Mouse (Mus musculus): ENCODE measurements around the gene Tead2. TPM values are rescaled to one million over a fixed set of nuclear protein-coding genes. Genes with fewer than 3 reads are reported as not detected.

Tead2 gene
- polyA plus RNA-seq, 1 experiment from 2014 or later, result 134 TPM

DNA sequence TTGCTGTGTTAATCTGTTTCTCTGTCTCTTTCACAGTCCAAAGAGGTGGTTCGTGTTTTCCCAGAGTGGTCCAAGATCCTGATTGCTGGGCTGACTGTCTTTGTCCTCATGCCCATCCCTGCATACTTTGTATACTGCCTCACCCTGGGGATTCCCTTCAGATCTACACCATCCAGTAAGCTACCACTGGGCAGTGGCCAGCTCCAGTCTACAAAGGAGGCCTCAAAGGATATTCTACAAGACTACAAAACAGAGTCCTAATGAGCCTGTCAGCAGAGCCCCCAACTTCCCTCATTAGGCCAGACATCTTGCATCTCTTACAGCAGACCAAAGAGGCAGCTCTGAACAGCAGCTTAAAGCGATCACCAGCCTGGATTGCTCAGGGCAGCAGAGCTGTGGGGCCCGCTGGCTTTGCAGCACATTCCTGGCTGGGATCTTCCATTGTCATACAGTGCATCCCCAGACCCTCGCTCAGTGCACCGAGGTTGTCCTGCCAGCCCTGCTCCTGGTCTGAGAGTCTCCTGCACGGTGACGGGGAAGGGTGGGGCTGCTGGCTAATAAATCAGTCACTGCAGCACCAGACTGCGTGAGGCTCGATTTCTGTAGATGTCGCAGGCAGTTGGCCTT lies 57.3 kb downstream of the Tead2 start:
- Histone ChIP-seq H3K9ac (no peak overlapping the region), H3K9me3 (no peaks in the 10 kb centered on the region), H3K4me1 (peaks cover 4% of the 10 kb centered on the region; the same call in 1 of the 2 replicates), H3K27me3 (peaks cover 7% of the 10 kb centered on the region; the same call in 1 of the 2 replicates), H3K4me3 (no peak overlapping the region), H3K27ac (no peak overlapping the region), H3K4me2 (no peak overlapping the region), H3K36me3 (no peaks in the 10 kb centered on the region)
- ATAC-seq (ENCODE audit: insufficient number of reproducible peaks, low FRiP score, low TSS enrichment, low read depth), result no peak
- WGBS, result 34% methylated on average over 10 of the region's 10 CpGs

DNA sequence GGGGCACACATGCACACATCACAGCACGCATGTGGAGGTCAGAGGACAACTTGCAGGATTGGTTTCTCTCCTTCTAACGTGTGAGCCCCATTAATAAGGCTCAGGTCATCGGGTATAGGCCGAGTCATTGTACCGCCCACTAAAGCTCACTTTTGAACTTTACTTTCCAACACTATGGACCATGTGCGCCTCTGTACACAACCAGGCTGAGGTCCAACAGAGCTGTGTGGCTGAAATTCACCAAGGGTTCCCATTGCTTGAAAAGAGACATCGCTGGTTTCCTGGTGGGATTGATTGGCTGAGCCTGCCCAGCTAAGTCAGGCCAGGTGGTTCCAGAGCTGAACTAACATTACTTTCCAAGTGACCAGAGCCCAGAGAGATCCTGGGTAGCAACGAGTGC lies 58.1 kb downstream of the Tead2 start:
- H3K27ac ChIP-seq, result no peak overlapping the region
- no peak overlapping the region for H3K4me2 ChIP-seq
- peaks cover 3% of the 10 kb centered on the region; the same call in 1 of the 2 replicates for H3K27me3 ChIP-seq
- 84% methylated on average over 8 of the region's 8 CpGs for WGBS
- H3K36me3 ChIP-seq, result no peaks in the 10 kb centered on the region
- no peak overlapping the region for H3K4me3 ChIP-seq
- no peaks in the 10 kb centered on the region; the same call in 1 of the 2 replicates for H3K4me1 ChIP-seq
- no peak overlapping the region for H3K9ac ChIP-seq
- no peak for ATAC-seq (ENCODE audit: insufficient number of reproducible peaks, low FRiP score, low TSS enrichment, low read depth)
- H3K9me3 ChIP-seq, result no peaks in the 10 kb centered on the region

DNA sequence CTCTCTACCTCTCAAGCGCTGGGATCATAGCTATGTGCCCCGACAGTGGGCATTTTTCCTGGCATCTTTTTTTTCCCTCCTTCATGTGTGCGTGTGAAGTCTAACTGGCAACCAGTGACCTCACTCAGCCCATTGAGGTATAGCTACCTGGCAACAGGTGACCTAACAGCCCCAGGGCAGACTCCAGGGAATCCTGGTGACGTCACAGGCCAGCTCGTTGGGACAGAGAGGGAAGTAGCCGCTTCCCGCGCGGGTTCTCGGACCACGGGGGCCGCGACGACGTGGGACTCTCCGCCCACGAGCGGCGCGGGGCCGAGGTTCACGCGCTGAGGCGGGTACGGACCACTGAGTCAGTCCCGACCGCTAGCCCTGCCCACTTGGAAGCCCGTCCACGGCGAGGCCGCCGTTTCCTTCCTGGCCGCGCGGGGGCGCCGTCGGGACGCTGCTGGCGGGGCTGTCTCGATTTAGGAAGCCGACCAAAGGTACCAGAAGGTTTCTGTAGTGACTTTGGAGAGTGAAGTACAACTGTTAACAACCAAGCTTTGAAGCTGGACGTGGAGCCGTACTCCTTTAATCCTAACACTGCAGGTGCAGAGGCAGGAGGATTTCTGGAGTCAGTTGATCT lies 61.7 kb downstream of the Tead2 start, which contains the start of gene Slc6a21:
Gene Slc6a21, plus strand, starts transcription at position 378 of the 625 bp plus-strand sequence.
- 7% methylated on average over 44 of the region's 44 CpGs for WGBS
- Histone ChIP-seq H3K4me3 (peak within 1 kb of the TSS; percentile 33), H3K27me3 (peaks cover 13% of the 10 kb centered on the region; the same call in 1 of the 2 replicates), H3K4me2 (peak within 1 kb of the TSS; percentile 51), H3K9ac (no peak within 1 kb of the TSS), H3K4me1 (no peaks in the 10 kb centered on the region; the same call in 1 of the 2 replicates), H3K36me3 (no peaks in the 10 kb centered on the region), H3K27ac (no peak within 1 kb of the TSS), H3K9me3 (no peaks in the 10 kb centered on the region)
- ATAC-seq (ENCODE audit: insufficient number of reproducible peaks, low FRiP score, low TSS enrichment, low read depth), result no peak

Small RNA genes within 50 kb of the gene (microRNA-seq; reads per million reads assigned to microRNA genes)
- not detected for gene Mir7055

Other genes starting within 250 kb of the Tead2 start
- gene Cpt1c, start 240.9 kb upstream of the Tead2 start, polyA plus RNA-seq (2015; fragmentation: Nextera tagmentation; extraction: Ambion mirVana), result 27.9 and 28.3 TPM in 2 replicates
- gene Prmt1, start 229.2 kb upstream of the Tead2 start, polyA plus RNA-seq (2015; fragmentation: Nextera tagmentation; extraction: Ambion mirVana), result 408 and 429 TPM in 2 replicates
- gene Irf3, start 218.1 kb upstream of the Tead2 start, polyA plus RNA-seq (2015; fragmentation: Nextera tagmentation; extraction: Ambion mirVana), result 101 and 105 TPM in 2 replicates
- gene Bcl2l12, start 217.0 kb upstream of the Tead2 start, polyA plus RNA-seq (2015; fragmentation: Nextera tagmentation; extraction: Ambion mirVana), result 58.8 and 59.4 TPM in 2 replicates
- gene Scaf1, start 199.4 kb upstream of the Tead2 start, polyA plus RNA-seq (2015; fragmentation: Nextera tagmentation; extraction: Ambion mirVana), result 34.8 TPM in 2 replicates
- gene Rras, start 197.8 kb upstream of the Tead2 start, polyA plus RNA-seq (2015; fragmentation: Nextera tagmentation; extraction: Ambion mirVana), result 44.9 and 49.1 TPM in 2 replicates
- gene Prr12, start 162.9 kb upstream of the Tead2 start, polyA plus RNA-seq (2015; fragmentation: Nextera tagmentation; extraction: Ambion mirVana), result 9.3 and 11.5 TPM in 2 replicates
- gene Nosip, start 153.3 kb upstream of the Tead2 start, polyA plus RNA-seq (2015; fragmentation: Nextera tagmentation; extraction: Ambion mirVana), result 63.0 and 70.3 TPM in 2 replicates
- gene Prrg2, start 153.1 kb upstream of the Tead2 start, polyA plus RNA-seq (2015; fragmentation: Nextera tagmentation; extraction: Ambion mirVana), result 23.1 and 25.1 TPM in 2 replicates
- 653 and 714 TPM in 2 replicates for gene Rcn3, start 123.5 kb upstream of the Tead2 start, polyA plus RNA-seq (2015; fragmentation: Nextera tagmentation; extraction: Ambion mirVana)
- 99.7 and 121 TPM in 2 replicates for gene Fcgrt, start 111.9 kb upstream of the Tead2 start, polyA plus RNA-seq (2015; fragmentation: Nextera tagmentation; extraction: Ambion mirVana)
- gene Rps11, start 91.3 kb upstream of the Tead2 start, polyA plus RNA-seq (2015; fragmentation: Nextera tagmentation; extraction: Ambion mirVana), result 1,215 and 1,484 TPM in 2 replicates
- 1,220 and 1,390 TPM in 2 replicates for gene Rpl13a, start 87.0 kb upstream of the Tead2 start, polyA plus RNA-seq (2015; fragmentation: Nextera tagmentation; extraction: Ambion mirVana)
- gene Gm45713, start 79.5 kb upstream of the Tead2 start, polyA plus RNA-seq (2015; fragmentation: Nextera tagmentation; extraction: Ambion mirVana), result 0.65 TPM in 1 of 2 replicates, not detected in the other
- 2.1 and 2.7 TPM in 2 replicates for gene Flt3l, start 79.3 kb upstream of the Tead2 start, polyA plus RNA-seq (2015; fragmentation: Nextera tagmentation; extraction: Ambion mirVana)
- gene Pih1d1, start 61.5 kb upstream of the Tead2 start, polyA plus RNA-seq (2015; fragmentation: Nextera tagmentation; extraction: Ambion mirVana), result 76.3 and 84.6 TPM in 2 replicates
- gene Aldh16a1, start 61.2 kb upstream of the Tead2 start, polyA plus RNA-seq (2015; fragmentation: Nextera tagmentation; extraction: Ambion mirVana), result 44.1 and 49.1 TPM in 2 replicates
- 0.12 and 0.24 TPM in 2 replicates for gene Slc17a7, start 51.8 kb upstream of the Tead2 start, polyA plus RNA-seq (2015; fragmentation: Nextera tagmentation; extraction: Ambion mirVana)
- not detected in 2 replicates for gene Gfy, start 36.2 kb upstream of the Tead2 start, polyA plus RNA-seq (2015; fragmentation: Nextera tagmentation; extraction: Ambion mirVana)
- gene Pth2, start 34.8 kb upstream of the Tead2 start, polyA plus RNA-seq (2015; fragmentation: Nextera tagmentation; extraction: Ambion mirVana), result not detected in 2 replicates
- 1.2 and 2.7 TPM in 2 replicates for gene Ccdc155, start 10.9 kb upstream of the Tead2 start, polyA plus RNA-seq (2015; fragmentation: Nextera tagmentation; extraction: Ambion mirVana)
- gene Dkkl1, start 3.6 kb upstream of the Tead2 start, polyA plus RNA-seq (2015; fragmentation: Nextera tagmentation; extraction: Ambion mirVana), result 51.2 and 64.5 TPM in 2 replicates
- 3.8 and 5.1 TPM in 2 replicates for gene Cd37, start 23.4 kb downstream of the Tead2 start, polyA plus RNA-seq (2015; fragmentation: Nextera tagmentation; extraction: Ambion mirVana)
- 0.09 TPM in 1 of 2 replicates, not detected in the other for gene Slc6a16, start 25.3 kb downstream of the Tead2 start, polyA plus RNA-seq (2015; fragmentation: Nextera tagmentation; extraction: Ambion mirVana)
- gene Slc6a21, start 61.8 kb downstream of the Tead2 start, polyA plus RNA-seq (2015; fragmentation: Nextera tagmentation; extraction: Ambion mirVana), result not detected in 2 replicates
- gene Trpm4, start 118.0 kb downstream of the Tead2 start, polyA plus RNA-seq (2015; fragmentation: Nextera tagmentation; extraction: Ambion mirVana), result 22.0 and 22.6 TPM in 2 replicates
- 6.5 and 15.1 TPM in 2 replicates for gene Hrc, start 119.5 kb downstream of the Tead2 start, polyA plus RNA-seq (2015; fragmentation: Nextera tagmentation; extraction: Ambion mirVana)
- 7.8 and 9.1 TPM in 2 replicates for gene Ppfia3, start 151.3 kb downstream of the Tead2 start, polyA plus RNA-seq (2015; fragmentation: Nextera tagmentation; extraction: Ambion mirVana)
- gene Lin7b, start 154.8 kb downstream of the Tead2 start, polyA plus RNA-seq (2015; fragmentation: Nextera tagmentation; extraction: Ambion mirVana), result 2.3 and 2.5 TPM in 2 replicates
- 199 and 204 TPM in 2 replicates for gene Snrnp70, start 180.0 kb downstream of the Tead2 start, polyA plus RNA-seq (2015; fragmentation: Nextera tagmentation; extraction: Ambion mirVana)
- gene Kcna7, start 189.9 kb downstream of the Tead2 start, polyA plus RNA-seq (2015; fragmentation: Nextera tagmentation; extraction: Ambion mirVana), result 0.10 and 0.12 TPM in 2 replicates
- gene Ntf5, start 197.9 kb downstream of the Tead2 start, polyA plus RNA-seq (2015; fragmentation: Nextera tagmentation; extraction: Ambion mirVana), result 1.9 and 3.0 TPM in 2 replicates
- not detected in 2 replicates for gene Lhb, start 205.1 kb downstream of the Tead2 start, polyA plus RNA-seq (2015; fragmentation: Nextera tagmentation; extraction: Ambion mirVana)
- gene Gys1, start 219.1 kb downstream of the Tead2 start, polyA plus RNA-seq (2015; fragmentation: Nextera tagmentation; extraction: Ambion mirVana), result 39.0 and 43.5 TPM in 2 replicates
- gene Ruvbl2, start 222.3 kb downstream of the Tead2 start, polyA plus RNA-seq (2015; fragmentation: Nextera tagmentation; extraction: Ambion mirVana), result 122 and 125 TPM in 2 replicates
- 4,640 and 4,716 TPM in 2 replicates for gene Ftl1, start 244.1 kb downstream of the Tead2 start, polyA plus RNA-seq (2015; fragmentation: Nextera tagmentation; extraction: Ambion mirVana)

Measured in limb, embryonic 15.5 days (tissue).